Mouse (Mus musculus) macrophage (primary cell): ENCODE results near the gene Zbtb9. TPM values are rescaled to one million over a fixed set of nuclear protein-coding genes. Genes with fewer than 3 reads are reported as not detected.

ENCODE experiments used
- H3K27ac ChIP-seq: fragments of 350-480 bp; formaldehyde crosslinking; 2 replicates; pipeline ENCODE4 v1.9.0; 2021
- H3K36me3 ChIP-seq: fragments of 350-480 bp; formaldehyde crosslinking; 2 replicates; pipeline ENCODE4 v1.9.0; 2021; ENCODE audit errors: inconsistent target
- H3K4me3 ChIP-seq: fragments of 350-480 bp; formaldehyde crosslinking; 2 replicates; pipeline ENCODE4 v1.9.0; 2021; ENCODE audit errors: inconsistent target
- H3K79me2 ChIP-seq: fragments of 350-480 bp; formaldehyde crosslinking; 2 replicates; pipeline ENCODE4 v1.9.0; 2021; ENCODE audit errors: inconsistent target
- WGBS: methylation state at CpG from one replicate; pipeline ENCODE4 v1.1.7; 2026; ENCODE audit warnings: inconsistent platforms; ENCODE audit not compliant: missing documents; 5-methylcytosine and 5-hydroxymethylcytosine counted together
- polyA plus RNA-seq: library from polyadenylated mRNA; stranded (reverse); fragments of 250-400 nt; gene quantifications from 3 replicates; pipeline ENCODE4 v1.2.4, GENCODE M21; 2018; ENCODE audit warnings: inconsistent platforms

Zbtb9 gene
- polyA plus RNA-seq, 1 experiment from 2014 or later: 9.3 TPM

GRCm38 (mm10) chr17:27027460-27028283, 54.7 kb downstream of the Zbtb9 start:
- H3K4me3 ChIP-seq: peak overlapping the region; percentile 99
- WGBS: 2% methylated on average over 12 of the region's 12 CpGs
- peaks cover 22% of the 10 kb centered on the region; the same call in 1 of the 2 replicates for H3K36me3 ChIP-seq
- H3K79me2 ChIP-seq: peaks cover 48% of the 10 kb centered on the region
- H3K27ac ChIP-seq: peak overlapping the region; percentile 89

GRCm38 (mm10) chr17:27028284-27028795, 55.4 kb downstream of the Zbtb9 start:
- H3K79me2 ChIP-seq: peaks cover 47% of the 10 kb centered on the region
- H3K27ac ChIP-seq: peak overlapping the region; percentile 89
- peaks cover 18% of the 10 kb centered on the region; the same call in 1 of the 2 replicates for H3K36me3 ChIP-seq
- peak overlapping the region; percentile 99 for H3K4me3 ChIP-seq
- under 1% methylated on average over 19 of the region's 19 CpGs for WGBS

- no CpG with 5 or more reads among the region's 4 CpGs for WGBS
- Histone ChIP-seq H3K27ac (peak within 1 kb of the TSS; percentile 89), H3K79me2 (peaks cover 42% of the 10 kb centered on the region), H3K4me3 (peak within 1 kb of the TSS; percentile 99), H3K36me3 (peaks cover 12% of the 10 kb centered on the region; the same call in 1 of the 2 replicates)
These were observed 55.9 kb downstream of the Zbtb9 start, which contains the start of gene Bak1 for GRCm38 (mm10) chr17:27028909-27029308. Gene Bak1 (minus strand): TSS chr17:27029009.

- H3K4me3 ChIP-seq: no peak overlapping the region
- peaks cover 36% of the 10 kb centered on the region for H3K79me2 ChIP-seq
- H3K36me3 ChIP-seq: peaks cover 7% of the 10 kb centered on the region; the same call in 1 of the 2 replicates
- H3K27ac ChIP-seq: no peak overlapping the region
- WGBS: 88% methylated on average over 14 of the region's 14 CpGs
These were observed 56.5 kb downstream of the Zbtb9 start for GRCm38 (mm10) chr17:27029431-27029830.

- Histone ChIP-seq H3K36me3 (no peaks in the 10 kb centered on the region), H3K79me2 (peaks cover 25% of the 10 kb centered on the region), H3K27ac (no peak overlapping the region), H3K4me3 (no peak overlapping the region)
- WGBS: 91% methylated on average over 4 of the region's 4 CpGs
These were observed 57.9 kb downstream of the Zbtb9 start for GRCm38 (mm10) chr17:27030896-27031295.

- Histone ChIP-seq H3K79me2 (peaks cover 11% of the 10 kb centered on the region), H3K36me3 (no peaks in the 10 kb centered on the region), H3K4me3 (no peak overlapping the region), H3K27ac (no peak overlapping the region)
- 80% methylated on average over 7 of the region's 7 CpGs for WGBS
These were observed 59.4 kb downstream of the Zbtb9 start for GRCm38 (mm10) chr17:27032328-27032727.

GRCm38 (mm10) chr17:27032869-27033268, 59.9 kb downstream of the Zbtb9 start:
- 2% methylated on average over 14 of the region's 14 CpGs for WGBS
- Histone ChIP-seq H3K36me3 (no peaks in the 10 kb centered on the region), H3K4me3 (no peak overlapping the region), H3K27ac (no peak overlapping the region), H3K79me2 (peaks cover 6% of the 10 kb centered on the region)

GRCm38 (mm10) chr17:27036465-27036864, 63.5 kb downstream of the Zbtb9 start:
- H3K36me3 ChIP-seq: no peaks in the 10 kb centered on the region
- no peaks in the 10 kb centered on the region for H3K79me2 ChIP-seq
- no peak overlapping the region for H3K27ac ChIP-seq
- WGBS: 89% methylated on average over 7 of the region's 7 CpGs
- H3K4me3 ChIP-seq: no peak overlapping the region

- H3K79me2 ChIP-seq: no peaks in the 10 kb centered on the region; the same call in 1 of the 2 replicates
- 66% methylated on average over 15 of the region's 18 CpGs for WGBS
- H3K4me3 ChIP-seq: peak overlapping the region; percentile 36
- H3K27ac ChIP-seq: peak overlapping the region; percentile 84
- H3K36me3 ChIP-seq: no peaks in the 10 kb centered on the region
These were observed 65.5 kb downstream of the Zbtb9 start for GRCm38 (mm10) chr17:27038335-27039050.

- Histone ChIP-seq H3K27ac (peak overlapping the region; percentile 84), H3K4me3 (no peak overlapping the region), H3K79me2 (no peaks in the 10 kb centered on the region; the same call in 1 of the 2 replicates), H3K36me3 (no peaks in the 10 kb centered on the region)
- WGBS: 87% methylated on average over 7 of the region's 10 CpGs
These were observed 66.6 kb downstream of the Zbtb9 start for GRCm38 (mm10) chr17:27039432-27040102.

GRCm38 (mm10) chr17:27040304-27041045, 67.5 kb downstream of the Zbtb9 start:
- Histone ChIP-seq H3K36me3 (no peaks in the 10 kb centered on the region), H3K79me2 (no peaks in the 10 kb centered on the region; the same call in 1 of the 2 replicates), H3K27ac (no peak overlapping the region), H3K4me3 (no peak overlapping the region)
- 73% methylated on average over 10 of the region's 20 CpGs for WGBS

- WGBS: 91% methylated on average over 10 of the region's 13 CpGs
- peak overlapping the region; percentile 86; the same call in 1 of the 2 replicates for H3K27ac ChIP-seq
- no peaks in the 10 kb centered on the region for H3K36me3 ChIP-seq
- no peak overlapping the region for H3K4me3 ChIP-seq
- H3K79me2 ChIP-seq: no peaks in the 10 kb centered on the region; the same call in 1 of the 2 replicates
These were observed 68.2 kb downstream of the Zbtb9 start for GRCm38 (mm10) chr17:27041046-27041786.

- no peaks in the 10 kb centered on the region; the same call in 1 of the 2 replicates for H3K79me2 ChIP-seq
- H3K36me3 ChIP-seq: no peaks in the 10 kb centered on the region
- WGBS: 100% methylated on average over 2 of the region's 2 CpGs
- no peak overlapping the region for H3K4me3 ChIP-seq
- H3K27ac ChIP-seq: peak overlapping the region; percentile 86
These were observed 68.8 kb downstream of the Zbtb9 start for GRCm38 (mm10) chr17:27041787-27042055.
